Mouse (Mus musculus) thymus, adult 2 months (tissue): Measurements from ENCODE around the gene Fam102a.

Source experiments
- CTCF ChIP-seq: fragments of 200-500 bp; IDR thresholded peaks from 2 replicates; pipeline ENCODE4 v1.5.1; 2012; ENCODE audit warnings: mild to moderate bottlenecking, control low read depth, low read length, moderate library complexity, borderline replicate concordance; ENCODE audit not compliant: control insufficient read depth, poor library complexity, insufficient read depth; ENCODE audit errors: extremely low read depth
- POLR2A ChIP-seq: fragments of 200-500 bp; IDR thresholded peaks from 2 replicates; pipeline ENCODE4 v1.6.1; 2012; ENCODE audit warnings: mild to moderate bottlenecking, low read length, control low read depth, moderate library complexity; ENCODE audit not compliant: control insufficient read depth, poor library complexity, insufficient read depth; ENCODE audit errors: extremely low read depth

DNA sequence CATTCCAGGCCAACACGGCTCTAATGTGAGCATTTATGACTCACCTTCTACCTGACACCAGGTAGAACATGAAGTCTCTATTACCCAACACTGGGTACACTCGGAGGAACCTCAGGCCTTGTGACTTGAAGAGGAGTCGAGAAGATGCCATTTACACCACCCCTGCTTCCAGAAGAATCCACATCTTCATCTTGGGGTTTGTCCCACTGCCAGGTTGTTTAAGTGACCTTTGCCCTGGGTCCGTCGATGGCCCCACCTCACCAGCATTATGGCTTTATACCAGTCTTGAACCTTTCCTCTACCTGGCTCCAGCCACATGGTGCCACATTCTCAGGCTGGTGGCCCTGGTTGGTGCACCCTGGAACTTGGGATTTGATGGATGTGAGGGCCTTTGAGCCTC is 62.1 kb downstream of the Fam102a start:
- TF ChIP-seq POLR2A (no peak), CTCF (no peak)
